Mouse (Mus musculus) intestine, embryonic 16.5 days (tissue): ENCODE data around the gene Tor1b. TPM values are rescaled to one million over a fixed set of nuclear protein-coding genes. Genes with fewer than 3 reads are reported as not detected.
A peak's percentile ranks its signal among the peaks of the same experiment; 100 is the strongest.
"Not testable (repeated sequence)": the region's sequence is repeated elsewhere in the genome, so short reads cannot be mapped to it uniquely, and the experiment has no call there.

Experiments used
- ATAC-seq: fragments of 200-750 bp; cut with Nextera tagmentation; 2 replicates; pipeline ENCODE4 v1.8.0; 2017; ENCODE audit warnings: moderate TSS enrichment, moderate library complexity
- H3K27ac ChIP-seq: fragments of 300-500 bp; sonication (generic); 2 replicates; pipeline ENCODE4 v1.5.1; 2014; ENCODE audit warnings: mild to moderate bottlenecking, low read length
- H3K27me3 ChIP-seq: fragments of 300-500 bp; sonication (generic); replicated peaks from 2 replicates; pipeline ENCODE4 v1.6.1; 2014; ENCODE audit warnings: low read length, control low read depth, mixed read lengths; ENCODE audit not compliant: control insufficient read depth, insufficient read depth
- H3K36me3 ChIP-seq: fragments of 300-500 bp; sonication (generic); 2 replicates; pipeline ENCODE4 v1.6.1; 2014; ENCODE audit warnings: low read length, control low read depth; ENCODE audit not compliant: control insufficient read depth, insufficient read depth
- H3K4me1 ChIP-seq: fragments of 300-500 bp; sonication (generic); 2 replicates; pipeline ENCODE4 v1.6.1; 2014; ENCODE audit warnings: low read length, control low read depth, mixed read lengths; ENCODE audit not compliant: control insufficient read depth, insufficient read depth
- H3K4me2 ChIP-seq: fragments of 300-500 bp; sonication (generic); 2 replicates; pipeline ENCODE4 v1.6.1; 2014; ENCODE audit warnings: low read depth, low read length, control low read depth
- H3K4me3 ChIP-seq: fragments of 300-500 bp; sonication (generic); 2 replicates; pipeline ENCODE4 v1.5.1; 2014; ENCODE audit warnings: mild to moderate bottlenecking, low read length
- H3K9ac ChIP-seq: fragments of 300-500 bp; sonication (generic); 2 replicates; pipeline ENCODE4 v1.6.1; 2014; ENCODE audit warnings: low read depth, low read length
- H3K9me3 ChIP-seq: fragments of 300-500 bp; sonication (generic); 2 replicates; pipeline ENCODE4 v1.6.1; 2016; ENCODE audit warnings: low read length, control low read depth; ENCODE audit not compliant: control insufficient read depth
- WGBS: fragments of 180-500 bp; shearing (Covaris S2); extraction: QIAGEN DNeasy Blood & Tissue Kit; methylation state at CpG from one replicate; pipeline ENCODE4 v1.1.7; 2014; 5-methylcytosine and 5-hydroxymethylcytosine counted together
- polyA plus RNA-seq: library from polyadenylated mRNA; unstranded; fragments of >200 nt; fragmentation: Nextera tagmentation; extraction: Ambion mirVana; gene quantifications from 2 replicates; pipeline ENCODE4 v1.2.1, GENCODE M21; 2015

The Tor1b gene
- polyA plus RNA-seq, 1 experiment from 2014 or later: 21.7 TPM

- Histone ChIP-seq H3K9ac (no peak overlapping the region), H3K4me2 (no peak overlapping the region), H3K4me3 (no peak overlapping the region), H3K27ac (no peak overlapping the region), H3K36me3 (no peaks in the 10 kb centered on the region), H3K9me3 (no peaks in the 10 kb centered on the region), H3K4me1 (no peaks in the 10 kb centered on the region), H3K27me3 (no peaks in the 10 kb centered on the region)
- no peak for ATAC-seq
- WGBS: 38% methylated on average over 4 of the region's 4 CpGs
These were observed 14.2 kb upstream of the Tor1b start for GRCm38 (mm10) chr2:30938574-30938991.

GRCm38 (mm10) chr2:30941586-30941985 lies 11.2 kb upstream of the Tor1b start:
- 74% methylated on average over 5 of the region's 5 CpGs for WGBS
- H3K4me1 ChIP-seq: no peaks in the 10 kb centered on the region
- no peaks in the 10 kb centered on the region for H3K27me3 ChIP-seq
- H3K4me3 ChIP-seq: no peak overlapping the region
- H3K36me3 ChIP-seq: no peaks in the 10 kb centered on the region
- H3K27ac ChIP-seq: no peak overlapping the region
- ATAC-seq: no peak
- no peaks in the 10 kb centered on the region for H3K9me3 ChIP-seq
- no peak overlapping the region for H3K4me2 ChIP-seq
- H3K9ac ChIP-seq: no peak overlapping the region

- H3K4me2 ChIP-seq: peak overlapping the region; percentile 48; the same call in 1 of the 2 replicates
- not testable (repeated sequence) for ATAC-seq, H3K27ac ChIP-seq, H3K4me1 ChIP-seq, H3K9ac ChIP-seq, H3K27me3 ChIP-seq, H3K9me3 ChIP-seq, H3K4me3 ChIP-seq, H3K36me3 ChIP-seq
- 47% methylated on average over 7 of the region's 7 CpGs for WGBS
These were observed 10.6 kb upstream of the Tor1b start for GRCm38 (mm10) chr2:30942116-30942515.

- Histone ChIP-seq H3K4me2 (peak overlapping the region; percentile 48), H3K27me3 (no peaks in the 10 kb centered on the region), H3K9me3 (no peaks in the 10 kb centered on the region), H3K4me3 (peak overlapping the region; percentile 40), H3K9ac (peak overlapping the region; percentile 50; the same call in 1 of the 2 replicates), H3K4me1 (no peaks in the 10 kb centered on the region), H3K36me3 (no peaks in the 10 kb centered on the region), H3K27ac (no peak overlapping the region)
- 21% methylated on average over 16 of the region's 16 CpGs for WGBS
- peak; percentile 81 for ATAC-seq
These were observed 10.2 kb upstream of the Tor1b start for GRCm38 (mm10) chr2:30942603-30943011.

- Histone ChIP-seq H3K4me1 (peaks cover 14% of the 10 kb centered on the region), H3K9ac (peak overlapping the region; percentile 90; the same call in 1 of the 2 replicates)
- no peak; the same call in 1 of the 2 replicates for ATAC-seq
These were observed 319 bp upstream of the Tor1b start for GRCm38 (mm10) chr2:30952457-30952823.

GRCm38 (mm10) chr2:30954797-30955196 lies 2.0 kb downstream of the Tor1b start:
- Histone ChIP-seq H3K9ac (peak overlapping the region; percentile 90), H3K9me3 (no peaks in the 10 kb centered on the region), H3K27ac (no peak overlapping the region), H3K4me1 (peaks cover 18% of the 10 kb centered on the region), H3K4me3 (no peak overlapping the region), H3K27me3 (no peaks in the 10 kb centered on the region), H3K36me3 (peaks cover 22% of the 10 kb centered on the region), H3K4me2 (peak overlapping the region; percentile 75)
- no peak for ATAC-seq
- 62% methylated on average over 6 of the region's 6 CpGs for WGBS

More at GRCm38 (mm10) chr2:30952457-30952823, 319 bp upstream of the Tor1b start:
- peak overlapping the region; percentile 75 for H3K4me2 ChIP-seq
- H3K4me3 ChIP-seq: peak overlapping the region; percentile 76; the same call in 1 of the 2 replicates
- H3K9me3 ChIP-seq: no peaks in the 10 kb centered on the region
- 24% methylated on average over 5 of the region's 5 CpGs for WGBS
- H3K27me3 ChIP-seq: no peaks in the 10 kb centered on the region
- 0 out of 2 replicates have a peak, but pooled peaks cover 6% of the 10 kb centered on the region for H3K36me3 ChIP-seq
- H3K27ac ChIP-seq: 0 out of 2 replicates have a peak overlapping the region, but pooled peaks have one; percentile 14

- Histone ChIP-seq H3K27me3 (no peaks in the 10 kb centered on the region), H3K4me2 (no peak overlapping the region), H3K36me3 (peaks cover 28% of the 10 kb centered on the region), H3K4me1 (peaks cover 18% of the 10 kb centered on the region), H3K27ac (no peak overlapping the region), H3K9me3 (no peaks in the 10 kb centered on the region), H3K9ac (no peak overlapping the region), H3K4me3 (no peak overlapping the region)
- WGBS: 84% methylated on average over 4 of the region's 4 CpGs
- no peak for ATAC-seq
These were observed 4.8 kb downstream of the Tor1b start for GRCm38 (mm10) chr2:30957511-30957910.

GRCm38 (mm10) chr2:30958726-30959125 lies 6.0 kb downstream of the Tor1b start:
- no peak overlapping the region for H3K4me3 ChIP-seq
- peak; percentile 57 for ATAC-seq
- no peaks in the 10 kb centered on the region for H3K9me3 ChIP-seq
- WGBS: 80% methylated on average over 14 of the region's 14 CpGs
- 0 out of 2 replicates have a peak overlapping the region, but pooled peaks have one; percentile 26 for H3K27ac ChIP-seq
- H3K4me2 ChIP-seq: no peak overlapping the region
- no peak overlapping the region for H3K9ac ChIP-seq
- H3K4me1 ChIP-seq: peaks cover 18% of the 10 kb centered on the region
- peaks cover 34% of the 10 kb centered on the region for H3K36me3 ChIP-seq
- no peaks in the 10 kb centered on the region for H3K27me3 ChIP-seq

- WGBS: 48% methylated on average over 5 of the region's 5 CpGs
- Histone ChIP-seq H3K27me3 (no peaks in the 10 kb centered on the region), H3K4me2 (no peak overlapping the region), H3K9ac (0 out of 2 replicates have a peak overlapping the region, but pooled peaks have one; percentile 32), H3K36me3 (peaks cover 38% of the 10 kb centered on the region), H3K4me1 (peaks cover 7% of the 10 kb centered on the region; the same call in 1 of the 2 replicates), H3K9me3 (no peaks in the 10 kb centered on the region), H3K27ac (no peak overlapping the region), H3K4me3 (no peak overlapping the region)
- no peak for ATAC-seq
These were observed 7.1 kb downstream of the Tor1b start for GRCm38 (mm10) chr2:30959856-30960255.
